Mouse (Mus musculus) liver, adult 2 months (tissue): Measurements from ENCODE around the gene Sox18. TPM values are rescaled to one million over a fixed set of nuclear protein-coding genes. Genes with fewer than 3 reads are reported as not detected.
A peak's percentile ranks its signal among the peaks of the same experiment; 100 is the strongest.

Source experiments
- DNase-seq: peaks from one replicate; pipeline ENCODE4 v3.0.0-alpha.2; 2011; ENCODE audit warnings: low read depth, low spot score; ENCODE audit errors: extremely low read depth
- H3K27ac ChIP-seq: fragments of 200-500 bp; replicated peaks from 2 replicates; pipeline ENCODE4 v1.5.1; 2012; ENCODE audit warnings: low read depth, mild to moderate bottlenecking, control low read depth, inconsistent platforms, low read length; ENCODE audit not compliant: insufficient read depth
- H3K27me3 ChIP-seq: fragments of 200-500 bp; 2 replicates; pipeline ENCODE4 v1.6.1; 2012; ENCODE audit warnings: mild to moderate bottlenecking, moderate library complexity, low read length, inconsistent platforms; ENCODE audit not compliant: control insufficient read depth, insufficient read depth
- H3K36me3 ChIP-seq: fragments of 200-500 bp; 2 replicates; pipeline ENCODE4 v1.6.1; 2012; ENCODE audit warnings: low read length, inconsistent platforms; ENCODE audit not compliant: control insufficient read depth, insufficient read depth
- H3K4me1 ChIP-seq: fragments of 200-500 bp; 2 replicates; pipeline ENCODE4 v1.6.1; 2011; ENCODE audit warnings: low read length; ENCODE audit not compliant: control insufficient read depth, insufficient read depth
- H3K4me3 ChIP-seq: fragments of 200-500 bp; 2 replicates; pipeline ENCODE4 v1.5.1; 2011; ENCODE audit warnings: low read depth, mild to moderate bottlenecking, control low read depth, low read length, moderate library complexity; ENCODE audit not compliant: insufficient read depth
- H3K79me2 ChIP-seq: fragments of 200-500 bp; 2 replicates; pipeline ENCODE4 v1.6.1; 2012; ENCODE audit warnings: inconsistent platforms, mild to moderate bottlenecking, low read length, moderate library complexity; ENCODE audit not compliant: control insufficient read depth, insufficient read depth
- H3K9ac ChIP-seq: fragments of 200-500 bp; 2 replicates; pipeline ENCODE4 v1.6.1; 2012; ENCODE audit warnings: low read depth, mild to moderate bottlenecking, control low read depth, inconsistent platforms, low read length
- CTCF ChIP-seq: fragments of 200-500 bp; IDR thresholded peaks from 2 replicates; pipeline ENCODE4 v1.5.1; 2011; ENCODE audit warnings: low read depth, low read length, control low read depth
- POLR2A ChIP-seq: fragments of 200-500 bp; IDR thresholded peaks from 2 replicates; pipeline ENCODE4 v1.6.1; 2011; ENCODE audit warnings: low read length, control low read depth; ENCODE audit not compliant: insufficient read depth; ENCODE audit errors: extremely low read depth
- WGBS: fragments of 180-500 bp; shearing (Covaris S2); methylation state at CpG from one replicate; pipeline ENCODE4 v1.1.7; 2018; 5-methylcytosine and 5-hydroxymethylcytosine counted together
- polyA plus RNA-seq: library from polyadenylated mRNA; depleted of rRNA; stranded (reverse); fragments of >200 nt; gene quantifications from 2 replicates; pipeline ENCODE4 v1.2.3, GENCODE M21; 2012
- total RNA-seq: library from RNA; depleted of rRNA; stranded (reverse); fragments of >200 nt; gene quantifications from 2 replicates; pipeline ENCODE4 v1.2.3, GENCODE M21; 2014

Gene Sox18
- total and polyA plus RNA-seq, 2 experiments: 1.4 to 9.8 TPM

GRCm38 (mm10) chr2:181679951-181680715, 8.7 kb upstream of the Sox18 start, which contains the start of gene Tcea2:
Tcea2 (plus strand) TSS chr2:181680310.
- TF ChIP-seq POLR2A (0 out of 2 replicates have a peak, but pooled peaks have one; percentile 20), CTCF (no peak)
- peaks cover 8% of the 10 kb centered on the region; the same call in 1 of the 2 replicates for H3K4me1 ChIP-seq
- H3K9ac ChIP-seq: peak within 1 kb of the TSS; percentile 79
- H3K27me3 ChIP-seq: no peaks in the 10 kb centered on the region
- under 1% methylated on average over 69 of the region's 69 CpGs for WGBS
- H3K27ac ChIP-seq: peak within 1 kb of the TSS; percentile 45
- peak; percentile 66 for DNase-seq
- no peaks in the 10 kb centered on the region for H3K36me3 ChIP-seq
- H3K79me2 ChIP-seq: no peaks in the 10 kb centered on the region
- peak within 1 kb of the TSS; percentile 78 for H3K4me3 ChIP-seq

GRCm38 (mm10) chr2:181678780-181679179, 7.3 kb upstream of the Sox18 start:
- Histone ChIP-seq H3K79me2 (no peaks in the 10 kb centered on the region), H3K9ac (no peak overlapping the region), H3K27me3 (no peaks in the 10 kb centered on the region), H3K4me1 (peaks cover 8% of the 10 kb centered on the region; the same call in 1 of the 2 replicates), H3K4me3 (no peak overlapping the region), H3K27ac (no peak overlapping the region), H3K36me3 (no peaks in the 10 kb centered on the region)
- peak; percentile 93 for TF ChIP-seq CTCF
- no peak for TF ChIP-seq POLR2A
- peak; percentile 78 for DNase-seq
- 56% methylated on average over 1 of the region's 1 CpGs for WGBS

- TF ChIP-seq CTCF (no peak), POLR2A (no peak)
- Histone ChIP-seq H3K9ac (no peak overlapping the region), H3K36me3 (no peaks in the 10 kb centered on the region), H3K27me3 (no peaks in the 10 kb centered on the region), H3K27ac (peak overlapping the region; percentile 77), H3K79me2 (no peaks in the 10 kb centered on the region), H3K4me3 (no peak overlapping the region), H3K4me1 (peaks cover 8% of the 10 kb centered on the region; the same call in 1 of the 2 replicates)
- no peak for DNase-seq
- WGBS: 36% methylated on average over 3 of the region's 3 CpGs
Observed at GRCm38 (mm10) chr2:181677755-181678098, 6.3 kb upstream of the Sox18 start.

GRCm38 (mm10) chr2:181677096-181677754, 5.8 kb upstream of the Sox18 start:
- H3K27ac ChIP-seq: peak overlapping the region; percentile 77
- WGBS: 83% methylated on average over 5 of the region's 5 CpGs
- DNase-seq: no peak
- peaks cover 8% of the 10 kb centered on the region; the same call in 1 of the 2 replicates for H3K4me1 ChIP-seq
- H3K79me2 ChIP-seq: no peaks in the 10 kb centered on the region
- no peaks in the 10 kb centered on the region for H3K27me3 ChIP-seq
- no peak overlapping the region for H3K9ac ChIP-seq
- H3K4me3 ChIP-seq: no peak overlapping the region
- TF ChIP-seq POLR2A: no peak
- peak; percentile 24; the same call in 1 of the 2 replicates for TF ChIP-seq CTCF
- no peaks in the 10 kb centered on the region for H3K36me3 ChIP-seq

GRCm38 (mm10) chr2:181676424-181676823, 5.0 kb upstream of the Sox18 start:
- Histone ChIP-seq H3K27ac (0 out of 2 replicates have a peak overlapping the region, but pooled peaks have one; percentile 23), H3K79me2 (no peaks in the 10 kb centered on the region), H3K27me3 (peaks cover 2% of the 10 kb centered on the region), H3K4me3 (no peak overlapping the region), H3K36me3 (no peaks in the 10 kb centered on the region), H3K4me1 (peaks cover 8% of the 10 kb centered on the region; the same call in 1 of the 2 replicates), H3K9ac (no peak overlapping the region)
- WGBS: 73% methylated on average over 2 of the region's 2 CpGs
- TF ChIP-seq POLR2A (no peak), CTCF (no peak)
- no peak for DNase-seq
